Mouse (Mus musculus) kidney, postnatal 0 days (tissue): ENCODE data around the gene Slc8b1. TPM values are rescaled to one million over a fixed set of nuclear protein-coding genes. Genes with fewer than 3 reads are reported as not detected.

Source experiments
- ATAC-seq: fragments of 200-750 bp; cut with Nextera tagmentation; replicated peaks from 2 replicates; pipeline ENCODE4 v1.8.0; 2017; ENCODE audit warnings: low read depth, moderate number of reproducible peaks, moderate TSS enrichment, moderate library complexity; ENCODE audit not compliant: low FRiP score
- DNase-seq: peaks from one replicate; pipeline ENCODE4 v3.0.0-alpha.2; 2016; ENCODE audit warnings: low spot score
- H3K27ac ChIP-seq: fragments of 300-500 bp; sonication (generic); 2 replicates; pipeline ENCODE4 v1.5.1; 2014; ENCODE audit warnings: mild to moderate bottlenecking
- H3K27me3 ChIP-seq: fragments of 300-500 bp; sonication (generic); 2 replicates; pipeline ENCODE4 v1.6.1; 2014; ENCODE audit warnings: low read length, mixed read lengths; ENCODE audit not compliant: insufficient read depth
- H3K36me3 ChIP-seq: fragments of 300-500 bp; sonication (generic); 2 replicates; pipeline ENCODE4 v1.6.1; 2014; ENCODE audit warnings: low read length, mixed read lengths; ENCODE audit not compliant: insufficient read depth
- H3K4me1 ChIP-seq: fragments of 300-500 bp; sonication (generic); replicated peaks from 2 replicates; pipeline ENCODE4 v1.6.1; 2014; ENCODE audit warnings: antibody characterized with exemption, low read length, mixed read lengths; ENCODE audit not compliant: insufficient read depth
- H3K4me2 ChIP-seq: fragments of 300-500 bp; sonication (generic); 2 replicates; pipeline ENCODE4 v1.6.1; 2014; ENCODE audit warnings: mild to moderate bottlenecking, low read length, moderate library complexity, mixed read lengths
- H3K4me3 ChIP-seq: fragments of 300-500 bp; sonication (generic); replicated peaks from 2 replicates; pipeline ENCODE4 v1.5.1; 2014; ENCODE audit warnings: low read depth, low read length
- H3K9ac ChIP-seq: fragments of 300-500 bp; sonication (generic); 2 replicates; pipeline ENCODE4 v1.6.1; 2014; ENCODE audit warnings: low read depth, low read length
- H3K9me3 ChIP-seq: fragments of 300-500 bp; sonication (generic); replicated peaks from 2 replicates; pipeline ENCODE4 v1.6.1; 2016; ENCODE audit warnings: low read length, inconsistent platforms, mixed read lengths
- CTCF ChIP-seq: IDR thresholded peaks from 2 replicates; pipeline ENCODE4 v1.5.1; 2016; ENCODE audit warnings: antibody characterized with exemption, low read depth, mild to moderate bottlenecking, moderate library complexity
- WGBS: fragments of 180-500 bp; shearing (Covaris S2); extraction: QIAGEN DNeasy Blood & Tissue Kit; methylation state at CpG from one replicate; pipeline ENCODE4 v1.1.7; 2014; 5-methylcytosine and 5-hydroxymethylcytosine counted together
- polyA plus RNA-seq: library from polyadenylated mRNA; unstranded; fragments of >200 nt; fragmentation: Nextera tagmentation; extraction: Ambion mirVana; gene quantifications from 2 replicates; pipeline ENCODE4 v1.2.1, GENCODE M21; 2015

Gene Slc8b1
- polyA plus RNA-seq, 1 experiment from 2014 or later, result 9.5 TPM

DNA sequence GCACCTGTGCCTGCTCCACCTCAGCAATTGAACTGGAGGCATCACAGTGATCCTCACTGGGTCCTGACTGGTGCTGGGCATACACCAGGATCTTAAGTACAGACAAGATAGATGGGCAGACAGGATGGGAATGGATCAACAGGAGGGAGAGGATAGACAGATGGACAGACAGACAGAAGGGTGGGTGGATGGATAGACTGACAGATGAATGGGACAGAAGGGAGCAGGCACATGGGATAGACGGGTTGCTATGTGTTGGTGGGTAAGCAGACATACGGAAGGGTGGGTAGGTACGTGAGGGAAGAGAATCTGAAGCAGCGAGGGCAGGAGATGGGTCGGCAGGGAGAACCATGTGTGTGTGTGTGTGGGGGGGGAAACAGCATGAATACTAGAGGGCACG lies 17.5 kb upstream of the Slc8b1 start:
- H3K27ac ChIP-seq, result no peak overlapping the region
- H3K9me3 ChIP-seq, result no peaks in the 10 kb centered on the region
- H3K4me1 ChIP-seq, result no peaks in the 10 kb centered on the region
- no peak overlapping the region for H3K4me3 ChIP-seq
- H3K36me3 ChIP-seq, result 0 out of 2 replicates have a peak, but pooled peaks cover under 1% of the 10 kb centered on the region
- WGBS, result 88% methylated on average over 6 of the region's 6 CpGs
- ATAC-seq (no peak), DNase-seq (no peak)
- no peaks in the 10 kb centered on the region for H3K27me3 ChIP-seq
- TF ChIP-seq CTCF, result no peak
- H3K4me2 ChIP-seq, result no peak overlapping the region
- no peak overlapping the region for H3K9ac ChIP-seq

DNA sequence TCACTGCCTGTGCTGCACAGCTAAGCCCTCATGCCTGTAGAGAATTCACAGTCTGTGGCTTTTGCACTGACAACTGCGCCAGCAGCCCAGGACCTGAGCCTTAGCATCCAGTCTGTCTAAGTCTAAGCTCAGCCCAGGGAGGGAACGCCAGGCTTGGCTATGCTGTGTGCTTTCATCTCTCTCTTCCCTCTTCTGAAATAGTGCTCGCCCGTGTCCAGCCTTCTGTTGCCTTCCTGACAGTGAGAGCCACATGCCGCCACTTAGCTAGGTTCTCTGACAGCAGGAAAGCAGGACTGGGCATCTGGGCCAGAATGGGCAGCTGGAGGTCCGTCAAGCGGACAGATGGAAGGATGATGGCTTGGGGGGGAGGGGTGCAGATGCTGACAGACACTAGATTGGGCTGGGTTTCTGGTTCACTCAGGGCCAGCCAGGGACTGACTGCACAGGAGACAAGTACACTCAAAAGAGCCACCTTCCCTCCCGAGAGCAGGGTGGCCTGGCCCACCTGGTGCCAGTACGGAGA lies 17.0 kb upstream of the Slc8b1 start:
- no peak for TF ChIP-seq CTCF

DNA sequence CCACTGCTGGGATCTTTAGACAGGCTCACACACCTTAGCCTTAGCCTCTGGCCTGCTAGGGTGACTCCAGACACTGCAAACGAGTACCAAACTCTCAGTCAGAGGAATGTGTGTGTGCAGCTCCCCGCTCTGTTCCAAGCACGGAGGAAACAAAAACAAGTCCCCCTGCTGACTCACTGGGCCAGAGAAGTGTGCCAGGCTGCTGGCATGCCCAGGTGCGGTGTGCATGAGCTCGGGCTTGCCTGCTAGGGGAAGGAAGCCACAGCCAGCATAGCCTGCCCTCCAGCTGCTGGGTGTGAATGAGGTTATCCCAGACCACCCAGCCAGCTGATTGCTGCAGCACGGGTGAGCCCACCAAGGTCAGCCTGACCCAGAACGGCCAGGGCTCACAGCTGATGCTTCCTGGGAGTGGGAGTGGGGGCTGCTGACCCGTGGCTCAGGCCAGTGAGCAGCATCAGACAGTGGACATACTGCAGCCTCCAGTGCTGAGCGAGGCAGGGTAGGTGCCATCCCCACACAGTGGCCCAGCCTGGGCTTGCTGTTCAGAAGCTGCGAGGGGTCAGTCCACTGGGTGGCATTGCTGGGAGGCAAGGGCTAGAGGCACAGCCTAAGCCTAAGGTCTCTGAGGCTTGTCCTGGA lies 15.8 kb upstream of the Slc8b1 start:
- no peaks in the 10 kb centered on the region for H3K9me3 ChIP-seq
- peak; percentile 25 for DNase-seq

More for the DNA sequence above, 17.0 kb upstream of the Slc8b1 start:
- H3K36me3 ChIP-seq, result no peaks in the 10 kb centered on the region
- H3K27me3 ChIP-seq, result no peaks in the 10 kb centered on the region
- H3K4me1 ChIP-seq, result no peaks in the 10 kb centered on the region
- no peak overlapping the region for H3K9ac ChIP-seq
- WGBS, result 88% methylated on average over 9 of the region's 9 CpGs
- H3K4me3 ChIP-seq, result no peak overlapping the region
- no peak overlapping the region for H3K4me2 ChIP-seq
- no peak overlapping the region for H3K27ac ChIP-seq
- ATAC-seq, result no peak
- no peak for DNase-seq
- H3K9me3 ChIP-seq, result no peaks in the 10 kb centered on the region

DNA sequence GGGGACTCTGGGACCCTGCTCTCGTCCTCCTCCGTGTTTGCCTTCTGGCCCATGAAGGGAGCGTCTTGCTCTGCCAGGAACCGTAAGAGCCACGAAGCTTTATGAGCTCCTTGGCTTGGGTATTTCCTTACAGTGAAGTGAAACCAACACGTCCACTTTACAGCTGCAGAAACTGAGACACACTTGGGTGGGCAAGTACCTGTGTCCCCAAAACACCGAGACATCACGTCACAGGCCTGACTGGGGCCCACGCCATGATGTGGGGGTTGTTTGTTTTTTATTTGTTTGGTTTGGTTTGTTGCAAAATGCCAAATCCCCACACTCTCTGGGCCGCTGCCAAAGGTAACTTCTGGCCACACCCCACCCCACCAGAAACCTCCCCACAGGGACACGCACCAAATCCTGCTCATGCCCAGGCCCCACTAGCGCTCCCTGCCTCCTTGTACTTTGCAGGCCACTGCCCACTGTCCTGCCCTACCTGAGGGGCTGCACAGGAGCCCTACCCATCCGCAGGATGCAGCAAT lies 15.2 kb upstream of the Slc8b1 start:
- Histone ChIP-seq H3K27me3 (no peaks in the 10 kb centered on the region), H3K9ac (no peak overlapping the region), H3K36me3 (no peaks in the 10 kb centered on the region), H3K4me3 (no peak overlapping the region), H3K4me2 (no peak overlapping the region), H3K4me1 (no peaks in the 10 kb centered on the region), H3K9me3 (no peaks in the 10 kb centered on the region), H3K27ac (no peak overlapping the region)
- DNase-seq (peak; percentile 24), ATAC-seq (no peak)
- WGBS, result 67% methylated on average over 13 of the region's 13 CpGs
- no peak for TF ChIP-seq CTCF

More for the DNA sequence above, 15.8 kb upstream of the Slc8b1 start:
- no peak overlapping the region for H3K4me3 ChIP-seq
- H3K4me2 ChIP-seq, result no peak overlapping the region
- no peak overlapping the region for H3K27ac ChIP-seq
- WGBS, result 43% methylated on average over 10 of the region's 10 CpGs
- no peaks in the 10 kb centered on the region for H3K4me1 ChIP-seq
- no peaks in the 10 kb centered on the region for H3K36me3 ChIP-seq
- H3K9ac ChIP-seq, result no peak overlapping the region
- H3K27me3 ChIP-seq, result no peaks in the 10 kb centered on the region
- no peak for TF ChIP-seq CTCF
- ATAC-seq, result peak; percentile 22; the same call in 1 of the 2 replicates

DNA sequence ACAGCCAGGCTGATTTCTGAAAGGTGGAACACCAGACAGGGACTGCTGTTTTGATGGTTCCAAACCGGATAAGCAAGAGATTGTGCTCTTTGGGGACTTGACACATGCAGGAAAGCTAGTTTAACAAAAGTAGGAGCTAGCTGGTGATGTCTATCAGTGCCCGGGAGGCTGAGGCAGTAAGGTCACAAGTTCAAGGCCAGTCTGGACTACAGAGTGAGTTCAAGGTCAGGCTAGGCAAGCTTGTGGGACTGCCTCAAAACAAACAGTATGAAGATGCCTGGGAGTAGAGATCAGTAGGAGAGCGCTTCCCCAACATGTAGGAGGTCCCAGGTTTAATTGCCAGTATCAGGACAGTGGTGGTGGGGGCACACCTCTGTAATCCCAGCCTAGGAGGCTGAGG lies 13.9 kb upstream of the Slc8b1 start:
- WGBS, result 91% methylated on average over 3 of the region's 3 CpGs
- Histone ChIP-seq H3K4me2 (no peak overlapping the region), H3K4me1 (peaks cover 2% of the 10 kb centered on the region; the same call in 1 of the 2 replicates), H3K9me3 (no peaks in the 10 kb centered on the region), H3K4me3 (no peak overlapping the region), H3K27ac (no peak overlapping the region), H3K9ac (no peak overlapping the region), H3K36me3 (no peaks in the 10 kb centered on the region), H3K27me3 (no peaks in the 10 kb centered on the region)
- no peak for ATAC-seq
- no peak for DNase-seq
- no peak for TF ChIP-seq CTCF

DNA sequence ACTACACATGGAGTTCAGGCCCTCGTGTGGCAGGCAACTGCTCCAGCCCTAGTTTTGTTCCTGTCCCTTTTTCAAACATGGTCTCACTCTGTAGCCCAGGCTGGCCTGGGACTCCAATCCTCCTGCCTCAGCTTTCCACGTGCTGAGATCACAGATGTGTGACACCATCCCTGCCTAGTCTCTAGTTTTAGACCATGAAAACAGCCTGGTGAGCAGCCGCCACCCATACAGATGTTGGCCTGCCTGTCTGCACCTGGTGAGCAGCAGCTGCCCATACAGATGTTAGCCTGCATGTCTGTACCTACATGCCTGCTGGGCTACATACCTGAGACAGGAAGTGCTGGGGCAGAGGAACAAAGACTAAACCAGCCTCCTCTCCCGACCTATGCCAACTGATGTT lies 11.8 kb upstream of the Slc8b1 start:
- Histone ChIP-seq H3K4me3 (no peak overlapping the region), H3K27ac (no peak overlapping the region), H3K9ac (no peak overlapping the region), H3K4me1 (peaks cover 11% of the 10 kb centered on the region; the same call in 1 of the 2 replicates), H3K27me3 (no peaks in the 10 kb centered on the region), H3K36me3 (no peaks in the 10 kb centered on the region), H3K9me3 (no peaks in the 10 kb centered on the region), H3K4me2 (no peak overlapping the region)
- DNase-seq (no peak), ATAC-seq (no peak)
- TF ChIP-seq CTCF, result no peak
- 80% methylated on average over 4 of the region's 4 CpGs for WGBS
